Mouse (Mus musculus) T-helper 17 cell (primary cell): ENCODE measurements around the gene Kif3c.

Experiments
- in situ Hi-C, 2 experiments: fragments of 300-600 bp; cut with MboI, MseI; formaldehyde crosslinking; loops; 1 replicate in 1 of 2; 2 replicates in 1 of 2; pipeline ENCODE4 v1.15.1; 2025; ENCODE audit warnings: high pct_unique_total_duplicates in 2 of 2

The Kif3c gene

DNA sequence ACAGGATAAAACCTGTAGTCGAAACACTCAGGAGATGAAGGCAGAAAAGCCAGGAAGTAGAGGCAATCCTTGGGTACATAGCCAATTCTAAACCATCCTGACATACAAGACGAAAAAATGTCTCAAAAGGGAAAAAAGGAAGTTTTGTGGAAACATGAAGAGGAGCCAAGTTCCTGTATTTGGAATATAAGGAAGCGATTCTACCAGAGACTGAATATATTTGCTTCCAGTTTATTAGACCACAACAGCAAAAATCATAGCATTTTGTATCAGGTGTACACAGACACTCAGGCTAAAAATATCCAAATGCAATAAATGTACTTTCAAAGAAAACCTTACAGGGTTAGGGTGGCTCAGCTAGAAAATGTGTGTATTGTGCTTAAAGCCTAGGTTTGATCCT, 53.8 kb downstream of the Kif3c start:
- in situ Hi-C loops = loop anchor here in 1 of 2 experiments (5.0 kb wide), 1 partner anchor 186 kb away; no protein-coding TSS in a partner anchor

DNA sequence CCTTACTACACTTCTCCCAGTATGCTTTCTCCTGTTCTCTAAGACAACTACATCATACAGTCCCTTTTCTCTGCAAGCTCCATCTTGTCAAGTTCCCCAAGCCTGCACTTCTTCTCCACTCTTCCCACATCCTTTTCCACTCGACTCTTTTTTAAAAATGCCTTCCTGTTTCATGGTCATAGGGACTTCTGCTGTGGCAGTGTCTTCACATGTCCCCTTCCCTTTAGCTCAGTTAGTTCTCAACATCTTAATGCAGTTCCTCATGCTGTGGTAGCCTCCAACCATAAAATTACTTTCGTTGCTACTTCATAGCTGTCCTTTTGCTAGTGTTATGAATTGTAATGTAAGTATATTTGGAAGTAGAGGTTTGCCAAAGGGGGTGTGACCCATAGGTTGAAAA, 55.6 kb downstream of the Kif3c start:
- in situ Hi-C loops = loop anchor here (5.0 to 10.0 kb wide), 3 partner anchors 113 to 1394 kb away; partner anchors contain the start of genes Rab10 (in 1 of the 2) and Sf3b6 (in 1 of the 2)

- in situ Hi-C loops = loop anchor here (5.0 to 10.0 kb wide), 3 partner anchors 115 to 1392 kb away; partner anchors contain the start of genes Rab10 (in 1 of the 2) and Sf3b6 (in 1 of the 2)
These were observed 57.9 kb downstream of the Kif3c start for GRCm38 (mm10) chr12:3422786-3423185.

GRCm38 (mm10) chr12:3424179-3424578, 59.2 kb downstream of the Kif3c start:
- in situ Hi-C loops = loop anchor here (5.0 to 10.0 kb wide), 3 partner anchors 117 to 1391 kb away; partner anchors contain the start of genes Rab10 (in 1 of the 2) and Sf3b6 (in 1 of the 2)

DNA sequence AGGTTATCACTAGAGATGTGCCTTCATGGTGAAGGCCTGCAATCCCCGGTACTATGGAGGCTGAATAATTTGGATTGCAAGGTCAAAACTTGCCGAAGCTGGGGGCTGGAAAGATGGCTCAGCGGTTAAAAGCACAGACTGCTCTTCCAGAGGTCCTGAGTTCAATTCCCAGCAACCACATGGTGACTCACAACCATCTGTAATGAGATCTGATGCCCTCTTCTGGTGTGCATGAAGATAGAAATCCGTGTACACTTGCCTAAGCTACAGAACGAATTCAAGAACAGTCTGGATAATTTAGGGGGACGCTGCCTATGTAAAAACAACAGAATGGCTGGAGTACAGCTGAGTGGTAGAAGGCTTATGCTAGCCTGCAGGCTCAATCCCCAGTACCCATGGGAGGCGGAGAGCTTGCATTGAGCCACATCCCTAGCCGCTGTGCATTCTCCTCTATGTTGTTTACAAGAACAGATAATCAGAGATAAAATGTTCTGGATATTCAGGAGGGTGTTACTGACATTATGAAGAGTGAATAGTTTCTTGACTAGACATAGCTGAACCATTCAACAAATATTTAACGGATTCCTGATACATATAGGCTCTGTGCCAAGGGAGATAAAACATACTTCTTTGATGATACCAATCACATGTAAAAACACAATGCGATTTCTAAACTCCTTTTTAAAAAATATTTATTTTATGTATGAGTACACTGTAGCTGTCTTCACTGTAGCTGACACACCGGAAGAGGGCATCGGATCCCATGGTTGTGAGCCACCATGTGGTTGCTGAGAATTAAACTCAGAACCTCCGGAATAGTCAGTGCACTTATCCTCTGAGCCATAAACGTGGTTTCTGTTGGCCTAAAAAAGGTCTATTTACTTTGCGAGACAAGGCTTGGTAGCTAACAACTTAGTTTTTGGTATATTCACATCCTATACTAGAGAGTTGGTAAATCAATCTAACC, 60.7 kb downstream of the Kif3c start:
- in situ Hi-C loops = loop anchor here (5.0 to 25.0 kb wide), 3 partner anchors 63 to 1487 kb away; partner anchors contain the start of genes Atad2b (in 1 of the 2), Sf3b6 (in 1 of the 2) and Ubxn2a (in 1 of the 2)

GRCm38 (mm10) chr12:3426530-3427034, 61.6 kb downstream of the Kif3c start, which contains the start of gene Asxl2:
Asxl2 (plus strand) TSS chr12:3426857.
- in situ Hi-C loops = loop anchor here (5.0 to 25.0 kb wide), 3 partner anchors 64 to 1486 kb away; partner anchors contain the start of genes Atad2b (in 1 of the 2), Sf3b6 (in 1 of the 2) and Ubxn2a (in 1 of the 2)

DNA sequence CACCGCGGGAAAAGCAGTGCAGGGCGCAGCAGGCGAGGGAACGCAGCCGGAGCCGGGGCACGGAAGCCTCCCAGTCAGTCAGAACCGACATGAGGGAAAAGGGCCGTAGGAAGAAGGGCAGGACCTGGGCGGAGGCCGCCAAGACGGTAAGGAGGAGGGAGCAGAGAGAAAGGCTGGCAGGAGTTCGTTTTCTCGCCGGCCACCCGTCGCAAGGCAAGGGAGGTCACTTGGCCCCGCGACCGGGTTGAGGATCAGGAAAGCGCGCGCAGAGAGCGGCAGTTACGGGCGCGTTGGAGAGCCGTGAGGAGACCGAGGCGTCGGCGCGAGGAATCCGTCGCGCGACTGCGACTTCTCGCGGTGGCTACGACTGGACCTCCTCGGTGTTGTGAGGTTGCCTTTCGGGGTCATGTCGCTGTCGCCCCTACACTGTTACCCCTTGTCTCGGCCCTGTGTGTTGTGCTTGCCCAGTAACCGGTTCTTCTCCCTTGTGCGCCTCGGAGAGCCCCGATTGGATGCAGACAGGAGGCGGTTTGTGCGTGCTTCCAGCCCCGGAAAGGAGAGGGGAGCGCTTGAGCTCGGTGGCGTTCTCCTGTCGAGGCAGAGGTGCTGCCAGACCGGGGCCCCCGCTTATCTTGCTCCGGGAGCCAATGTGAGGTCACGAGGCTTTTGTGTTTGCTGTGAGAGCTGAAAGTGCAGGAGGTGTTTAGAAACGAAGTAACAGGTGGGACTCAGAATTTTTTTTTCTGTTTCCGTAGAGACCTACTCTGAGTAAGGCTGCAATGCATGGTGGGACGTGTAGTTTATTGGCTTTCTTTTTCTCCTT, 62.3 kb downstream of the Kif3c start:
- in situ Hi-C loops = loop anchor here (5.0 to 25.0 kb wide), 3 partner anchors 65 to 1485 kb away; partner anchors contain the start of genes Atad2b (in 1 of the 2), Sf3b6 (in 1 of the 2) and Ubxn2a (in 1 of the 2)

GRCm38 (mm10) chr12:3427891-3428775, 63.2 kb downstream of the Kif3c start:
- in situ Hi-C loops = loop anchor here (5.0 to 25.0 kb wide), 3 partner anchors 66 to 1484 kb away; partner anchors contain the start of genes Atad2b (in 1 of the 2), Sf3b6 (in 1 of the 2) and Ubxn2a (in 1 of the 2)

DNA sequence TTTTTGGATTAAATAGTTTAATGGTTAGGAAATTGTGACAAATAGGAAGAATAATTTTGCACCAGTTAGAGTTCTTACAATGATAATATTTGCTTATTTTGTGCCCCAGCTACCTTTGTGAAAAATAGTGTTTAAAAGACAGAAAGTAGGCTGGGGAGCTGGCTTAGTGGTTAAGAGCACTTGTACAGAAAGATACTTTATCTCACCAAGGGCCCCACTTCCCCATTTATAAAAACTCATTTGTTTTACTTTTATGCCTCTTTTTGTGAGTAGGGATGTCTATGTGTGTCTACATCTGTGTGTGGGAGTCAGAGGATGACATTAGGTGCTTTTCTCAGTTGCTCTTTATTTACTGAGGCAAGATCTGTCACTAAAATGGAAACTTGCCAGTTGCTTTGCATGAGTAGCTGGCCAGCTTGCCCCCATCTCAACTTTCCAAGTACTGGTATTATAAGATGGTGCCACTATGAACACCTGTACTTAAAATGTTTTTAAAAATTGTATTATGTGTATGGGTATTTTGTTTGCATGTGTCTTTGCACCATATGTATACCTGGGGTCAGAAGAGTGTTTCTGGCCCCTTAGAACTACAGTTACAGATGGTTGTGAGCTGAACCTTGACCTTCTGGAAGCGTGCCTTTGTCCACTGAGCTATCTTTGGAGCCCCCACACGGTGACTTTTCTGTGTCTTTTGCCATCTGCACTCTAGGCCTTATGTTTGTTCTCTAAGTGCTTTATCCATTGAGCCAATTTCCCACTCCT, 64.9 kb downstream of the Kif3c start:
- in situ Hi-C loops = loop anchor here (5.0 to 25.0 kb wide), 3 partner anchors 68 to 1482 kb away; partner anchors contain the start of genes Atad2b (in 1 of the 2), Sf3b6 (in 1 of the 2) and Ubxn2a (in 1 of the 2)

GRCm38 (mm10) chr12:3430443-3430753, 65.5 kb downstream of the Kif3c start:
- in situ Hi-C loops = loop anchor here in 1 of 2 experiments (25.0 kb wide), 1 partner anchor 1482 kb away; the partner anchor contains the start of genes Atad2b and Ubxn2a

GRCm38 (mm10) chr12:3430985-3431384, 66.1 kb downstream of the Kif3c start:
- in situ Hi-C loops = loop anchor here in 1 of 2 experiments (25.0 kb wide), 1 partner anchor 1481 kb away; the partner anchor contains the start of genes Atad2b and Ubxn2a

- in situ Hi-C loops = loop anchor here in 1 of 2 experiments (25.0 kb wide), 1 partner anchor 1479 kb away; the partner anchor contains the start of genes Atad2b and Ubxn2a
These were observed 68.8 kb downstream of the Kif3c start for GRCm38 (mm10) chr12:3433736-3434135.

- in situ Hi-C loops = loop anchor here in 1 of 2 experiments (25.0 kb wide), 1 partner anchor 1476 kb away; the partner anchor contains the start of genes Atad2b and Ubxn2a
These were observed 71.5 kb downstream of the Kif3c start for GRCm38 (mm10) chr12:3436446-3436845.

DNA sequence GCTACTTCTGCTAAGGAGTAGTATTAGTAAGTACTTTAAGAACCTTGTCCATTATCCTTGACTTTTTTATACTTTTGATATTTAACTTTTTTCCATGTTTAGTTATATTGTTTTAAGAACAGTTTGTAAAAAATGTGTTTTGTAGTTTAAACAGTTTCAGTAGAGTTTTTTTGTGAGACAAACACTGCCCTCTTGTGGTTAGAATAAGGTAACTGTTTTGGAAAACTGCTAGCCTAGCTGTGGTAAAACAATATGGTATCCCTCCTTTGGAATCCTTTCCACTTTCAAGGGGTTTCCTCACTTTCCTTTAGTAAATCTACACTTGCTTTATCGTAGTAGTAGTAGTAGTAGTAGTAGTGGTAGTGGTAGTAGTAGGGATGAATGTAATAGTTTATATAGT, 72.9 kb downstream of the Kif3c start:
- in situ Hi-C loops = loop anchor here in 1 of 2 experiments (25.0 kb wide), 1 partner anchor 1474 kb away; the partner anchor contains the start of genes Atad2b and Ubxn2a

GRCm38 (mm10) chr12:3440916-3441315, 76.0 kb downstream of the Kif3c start:
- in situ Hi-C loops = loop anchor here in 1 of 2 experiments (25.0 kb wide), 1 partner anchor 1471 kb away; the partner anchor contains the start of genes Atad2b and Ubxn2a

DNA sequence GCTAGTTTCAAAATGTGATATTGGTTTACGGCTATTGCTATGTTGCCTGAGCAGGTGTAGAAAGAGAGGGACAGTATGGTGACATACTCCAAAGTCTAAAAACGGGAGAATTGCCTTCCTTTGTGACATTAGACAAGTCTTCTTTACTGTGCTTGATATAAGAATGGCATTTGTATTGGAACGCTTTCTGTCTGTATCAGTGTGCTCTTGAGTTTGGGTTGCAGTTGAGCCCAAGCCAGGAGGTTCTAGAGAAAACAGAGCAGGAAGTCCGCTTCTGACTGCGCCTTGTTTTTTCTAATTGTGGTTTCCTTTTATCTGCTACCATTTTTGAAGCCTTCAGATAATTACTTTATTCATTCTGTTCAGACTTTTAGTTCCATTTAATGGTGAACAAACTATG, 76.4 kb downstream of the Kif3c start:
- in situ Hi-C loops = loop anchor here in 1 of 2 experiments (25.0 kb wide), 1 partner anchor 1471 kb away; the partner anchor contains the start of genes Atad2b and Ubxn2a

GRCm38 (mm10) chr12:3453554-3453953, 88.6 kb downstream of the Kif3c start:
- in situ Hi-C loops = no loop called here
